Mouse (Mus musculus): ENCODE results near the gene Phldb2.

DNA sequence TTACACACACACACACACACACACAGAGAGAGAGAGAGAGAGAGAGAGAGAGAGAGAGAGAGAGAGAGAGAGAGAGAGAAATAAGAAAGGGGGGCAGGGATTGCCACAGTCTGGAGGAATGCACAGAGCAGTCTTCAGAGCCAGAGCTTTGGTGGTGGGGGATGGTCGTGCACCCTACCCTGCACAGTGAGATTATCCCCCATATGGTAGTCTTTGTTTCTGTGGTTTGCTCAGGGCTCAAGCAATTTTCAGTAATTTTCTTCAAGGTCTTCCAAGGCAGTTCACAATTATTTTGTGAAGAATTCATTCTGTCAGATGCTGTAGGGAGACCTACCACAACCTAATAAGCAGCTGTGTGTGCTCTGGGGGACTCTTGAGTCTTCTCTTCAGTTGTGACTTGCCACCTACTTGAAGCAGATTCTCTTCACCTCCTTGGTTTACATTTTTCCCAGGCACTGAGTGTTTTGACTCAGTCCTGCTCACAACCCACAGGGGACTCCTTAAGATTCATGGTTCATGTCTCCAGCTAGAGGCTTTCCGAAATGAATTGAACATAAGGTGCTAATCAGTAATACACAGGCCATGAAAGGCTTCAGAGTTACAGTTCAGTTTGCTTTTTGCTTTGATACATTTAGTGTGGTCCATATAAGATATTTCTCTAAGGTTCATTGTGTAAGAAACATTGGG is 18.5 kb downstream of the Phldb2 start:
- no peak for TF ChIP-seq CTCF (conservative IDR thresholded peaks at IDR 0.05 in 1 of 2, IDR thresholded peaks at IDR 0.05 in 1 of 2; ENCODE audit: low read depth in 2 of 2, low read length in 2 of 2)
- no peak for TF ChIP-seq MAFK (IDR thresholded peaks at IDR 0.05; ENCODE audit: insufficient replicate concordance, low read length)
